Mouse (Mus musculus) layer of hippocampus, postnatal 10 days (tissue): ENCODE measurements around the gene Stx1b. TPM values are rescaled to one million over a fixed set of nuclear protein-coding genes. Genes with fewer than 3 reads are reported as not detected.

Source experiments
- DNase-seq, 2 experiments: peaks; one replicate each; pipeline ENCODE4 v3.0.0; 2021; ENCODE audit warnings: low spot score in 2 of 2
- total RNA-seq, 2 experiments: library from RNA; stranded (reverse); gene quantifications; 2 replicates each; pipeline ENCODE4 v1.2.3; 2021

Gene Stx1b
- total RNA-seq, 2 experiments from 2014 or later: 292 to 296 TPM

DNA sequence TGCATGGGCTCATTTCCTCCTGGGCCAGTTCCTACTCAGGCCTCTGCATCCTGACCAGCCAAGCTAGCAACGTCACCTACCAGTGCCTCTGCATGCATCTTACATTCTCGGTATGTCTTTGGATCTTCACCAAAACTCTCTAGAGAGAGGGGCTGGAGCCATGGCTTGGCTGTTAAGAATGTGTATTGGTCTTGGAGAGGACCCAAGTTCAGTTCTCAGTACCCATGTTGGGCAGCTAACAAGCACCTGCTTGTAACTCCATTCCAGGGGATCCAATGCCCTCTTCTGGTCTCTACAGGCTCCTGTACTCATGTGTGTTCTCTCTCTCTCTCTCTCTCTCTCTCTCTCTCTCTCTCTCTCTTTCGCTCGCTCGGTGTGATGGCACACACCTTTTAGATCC lies 6.6 kb downstream of the Stx1b start:
- no peak for DNase-seq

DNA sequence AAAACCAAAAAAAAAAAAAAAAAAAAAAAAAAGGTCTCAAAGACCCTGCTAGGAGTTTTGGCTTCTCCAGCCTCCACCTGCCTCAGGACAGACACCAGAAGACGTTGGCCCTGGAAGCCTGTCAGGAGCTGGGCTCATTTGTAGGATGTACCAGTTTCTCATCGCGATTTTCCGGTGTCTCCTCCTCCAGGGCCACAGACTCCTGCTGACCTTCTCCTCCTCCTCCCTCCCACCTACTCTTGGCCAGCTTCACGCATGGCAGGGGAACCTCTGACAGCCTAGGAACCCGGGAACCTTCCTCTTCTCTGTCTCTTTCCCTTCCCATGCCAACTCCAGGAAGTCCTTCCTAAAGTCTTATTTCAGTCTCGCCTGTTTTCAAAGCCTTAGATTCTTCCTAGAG lies 7.3 kb downstream of the Stx1b start:
- DNase-seq: no peak

DNA sequence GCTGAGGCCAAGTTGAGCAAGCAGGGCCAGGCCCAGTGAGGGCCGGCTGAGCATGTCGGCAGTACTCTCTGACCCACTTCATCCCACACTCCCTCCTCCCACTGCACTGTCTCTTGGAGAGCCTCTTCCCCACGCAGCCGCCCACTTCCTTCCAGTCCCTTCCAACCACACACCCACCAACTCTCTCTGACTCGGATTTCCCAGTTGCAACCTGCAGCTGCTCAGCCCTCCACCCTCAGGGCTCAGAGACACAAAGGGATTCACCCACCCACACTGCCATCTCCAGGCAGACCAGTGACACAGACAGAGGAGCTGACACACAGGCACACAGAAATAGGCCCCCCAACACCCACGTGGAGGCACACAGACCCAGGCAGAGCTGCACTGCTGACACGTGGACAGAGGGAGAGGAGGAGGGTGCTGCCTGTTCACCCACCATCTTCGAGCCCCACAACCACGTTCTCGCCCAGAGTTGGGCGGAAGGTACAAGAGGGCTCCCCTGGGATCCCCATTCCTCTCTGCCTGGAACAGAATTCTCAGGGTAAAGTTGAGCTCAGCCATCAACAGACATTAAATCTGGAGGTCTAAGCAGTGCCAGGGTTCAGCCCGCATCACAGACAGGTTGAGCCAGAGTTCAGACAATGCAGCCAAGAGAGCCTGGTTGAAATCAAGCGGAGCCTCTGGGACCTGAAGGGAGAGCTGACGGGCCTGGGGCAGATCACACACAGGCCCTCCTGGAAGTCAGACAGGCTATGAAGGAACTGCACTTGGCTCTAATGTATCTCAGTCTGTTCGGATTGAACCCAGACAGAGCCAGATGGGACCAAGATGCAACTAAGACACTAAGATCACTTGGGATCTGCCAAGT lies 8.2 kb downstream of the Stx1b start:
- DNase-seq: no peak

DNA sequence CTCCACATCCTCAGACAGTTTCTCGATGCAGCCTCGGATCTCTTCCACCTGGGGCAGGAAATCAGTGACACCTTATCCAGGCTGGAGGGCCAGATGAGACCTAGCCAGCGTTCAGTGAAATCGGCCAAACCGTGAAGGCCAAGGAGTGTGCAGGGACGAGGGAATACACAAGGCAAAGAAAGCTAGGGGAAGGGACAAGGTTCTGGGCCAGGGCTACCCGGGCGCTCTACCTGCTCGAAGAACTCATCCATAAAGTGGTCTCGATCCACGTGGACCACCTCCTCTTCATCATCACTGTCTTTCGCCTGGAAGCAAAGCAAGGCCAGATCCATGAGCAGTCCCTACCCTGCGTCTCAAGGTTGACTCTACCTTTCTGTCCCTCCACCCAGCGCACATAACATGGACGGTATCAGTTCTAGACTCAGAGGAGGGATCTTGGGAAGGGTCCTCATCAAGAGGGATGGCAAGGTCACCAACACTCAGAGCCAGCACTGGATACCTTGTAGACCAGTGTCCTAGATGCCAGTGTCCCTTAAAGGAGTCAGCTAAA lies 9.2 kb downstream of the Stx1b start:
- no peak for DNase-seq

DNA sequence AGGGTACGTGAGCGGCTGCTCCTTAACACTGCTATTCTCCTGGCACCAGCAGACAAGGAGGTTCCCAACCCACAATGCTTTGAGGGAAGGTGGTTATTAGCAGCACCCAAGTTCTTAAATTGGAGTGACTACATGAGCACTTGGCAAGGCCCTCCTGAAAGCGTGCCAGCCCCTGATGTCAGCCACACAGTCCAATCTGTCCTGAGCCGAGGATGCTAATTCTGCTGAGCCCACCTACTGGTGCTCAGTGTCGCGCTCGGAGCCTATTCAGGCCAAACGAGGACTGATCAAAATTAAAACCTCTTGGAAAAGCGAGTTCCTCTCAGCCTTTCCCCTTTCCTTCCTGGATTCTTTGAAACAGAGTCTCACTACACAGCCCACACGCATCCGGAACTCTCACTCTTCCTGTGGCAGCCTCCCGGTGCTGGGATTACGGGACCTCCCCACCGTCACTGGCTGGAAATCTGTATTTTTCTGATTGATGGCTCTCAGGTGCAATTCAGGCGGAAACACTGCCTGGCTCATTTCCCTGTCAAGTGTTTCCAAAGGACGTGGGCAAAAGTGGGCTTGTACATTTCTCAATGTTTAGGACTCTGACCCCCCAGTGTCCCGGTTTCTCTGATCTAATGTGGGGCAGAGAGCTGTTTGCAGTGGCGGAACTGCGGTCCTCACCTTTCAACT lies 10.0 kb downstream of the Stx1b start:
- peak; percentile 75 to 82 for DNase-seq

DNA sequence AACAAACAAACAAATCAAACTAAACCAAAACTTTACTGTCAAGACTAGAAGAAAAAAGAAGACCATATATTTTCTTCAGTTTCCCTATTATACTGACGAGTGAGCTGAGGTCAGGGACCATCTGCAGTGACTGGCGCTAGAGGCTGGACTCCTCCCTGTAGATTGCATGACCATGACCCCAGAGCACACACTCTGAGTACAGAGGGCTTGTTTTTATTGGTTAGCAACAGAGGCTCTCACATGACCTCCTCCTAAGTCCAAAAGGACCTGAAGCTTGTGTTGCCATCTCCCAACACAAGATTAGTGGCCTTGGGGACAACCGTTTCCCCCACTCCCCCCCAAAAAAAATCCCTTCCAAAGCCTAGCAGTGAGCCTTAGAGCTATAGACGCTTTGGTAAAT lies 10.5 kb downstream of the Stx1b start:
- DNase-seq: no peak

DNA sequence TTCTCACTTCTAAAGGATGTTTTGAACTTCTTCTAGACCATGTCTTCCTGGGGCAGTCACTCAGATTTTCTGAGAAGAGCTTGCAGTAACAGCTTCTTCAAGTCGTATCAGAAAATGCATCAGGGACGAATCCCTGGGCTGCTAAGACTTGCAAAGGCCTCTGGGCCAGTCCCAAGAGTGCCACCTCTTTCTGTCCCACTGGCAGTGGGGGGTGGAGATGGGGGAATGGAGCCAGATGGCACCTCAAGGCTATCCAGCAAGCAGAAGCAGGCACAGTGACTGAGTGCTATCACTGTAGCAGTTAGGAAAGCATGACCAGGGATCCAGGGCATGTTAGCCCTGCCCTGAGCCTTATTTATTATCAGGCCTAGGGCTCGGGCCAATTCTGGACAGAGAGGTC lies 12.1 kb downstream of the Stx1b start:
- DNase-seq: no peak

DNA sequence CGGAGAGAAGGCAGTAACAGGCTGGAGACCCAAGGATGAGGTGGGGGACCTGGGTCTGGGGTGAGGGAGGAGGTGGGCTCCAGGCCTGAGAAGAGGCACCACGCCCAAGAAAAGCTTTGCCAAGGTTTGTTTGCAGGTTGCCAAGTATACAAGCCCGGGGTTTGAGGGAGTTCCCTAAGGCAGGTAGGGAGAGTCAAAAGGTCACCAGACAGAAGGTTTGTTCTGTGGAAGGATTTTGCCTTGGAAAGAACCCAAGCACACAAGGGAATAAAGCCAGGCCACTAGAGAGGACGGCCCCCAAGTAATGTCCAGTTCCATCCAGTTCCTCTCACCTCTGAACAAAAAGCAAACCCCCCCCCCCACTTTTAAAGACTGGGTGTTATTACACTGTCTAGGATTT lies 13.1 kb downstream of the Stx1b start:
- DNase-seq: no peak

DNA sequence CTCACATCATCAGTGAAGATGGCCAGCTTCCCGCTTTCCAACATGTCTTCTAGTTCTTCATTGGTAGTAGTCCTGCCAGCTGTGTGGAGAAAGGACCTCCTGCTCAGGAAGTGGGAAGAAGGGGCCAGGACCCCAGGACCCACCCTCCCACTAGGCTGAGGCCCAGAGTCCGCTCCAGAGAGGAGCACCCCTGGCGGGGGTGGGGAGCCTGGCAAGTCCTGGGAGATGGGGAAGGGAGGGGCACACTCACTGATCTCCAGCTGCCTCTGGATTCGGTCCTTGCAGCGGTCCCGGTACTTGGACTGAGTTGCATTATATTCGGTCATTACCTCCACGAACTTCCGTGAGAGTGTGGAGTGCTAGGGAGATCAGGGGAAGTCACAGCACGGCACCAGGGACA lies 13.7 kb downstream of the Stx1b start:
- DNase-seq: no peak

DNA sequence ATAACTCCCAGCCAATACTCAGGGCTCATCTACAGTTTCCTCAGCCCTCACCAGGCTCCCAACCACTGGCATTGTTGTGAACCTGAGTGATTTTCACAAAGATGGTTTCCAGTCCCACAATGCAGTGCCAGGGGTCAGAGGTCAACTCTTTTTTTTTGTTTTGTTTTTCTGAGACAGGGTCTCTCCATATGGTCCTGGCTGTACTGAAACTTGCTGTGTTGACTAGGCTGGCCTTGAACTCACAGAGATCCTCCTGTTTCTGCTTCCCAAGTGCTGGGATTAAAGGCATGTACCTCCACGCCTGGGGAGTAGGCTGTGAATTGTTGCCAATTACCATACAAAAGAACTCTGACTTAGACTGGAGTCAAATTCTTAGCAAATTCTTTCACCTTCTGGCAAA lies 14.5 kb downstream of the Stx1b start:
- DNase-seq: no peak

DNA sequence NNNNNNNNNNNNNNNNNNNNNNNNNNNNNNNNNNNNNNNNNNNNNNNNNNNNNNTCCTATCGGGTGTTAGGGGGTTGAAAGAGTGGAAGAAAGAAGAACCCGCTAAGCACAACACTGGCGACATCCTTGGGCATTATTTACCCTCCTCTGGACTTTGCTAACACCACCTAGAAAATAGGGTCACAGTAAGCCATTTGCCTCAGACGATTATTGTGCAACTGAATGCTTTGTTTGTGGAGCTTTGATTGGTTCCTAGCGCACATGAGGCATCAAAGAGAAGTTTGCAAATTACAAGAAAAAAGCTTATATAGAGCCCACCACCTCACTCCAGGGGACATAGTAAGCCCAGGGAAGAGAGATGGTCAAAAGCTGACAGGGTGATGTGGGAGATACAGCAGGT lies 15.5 kb downstream of the Stx1b start:
- no peak for DNase-seq

DNA sequence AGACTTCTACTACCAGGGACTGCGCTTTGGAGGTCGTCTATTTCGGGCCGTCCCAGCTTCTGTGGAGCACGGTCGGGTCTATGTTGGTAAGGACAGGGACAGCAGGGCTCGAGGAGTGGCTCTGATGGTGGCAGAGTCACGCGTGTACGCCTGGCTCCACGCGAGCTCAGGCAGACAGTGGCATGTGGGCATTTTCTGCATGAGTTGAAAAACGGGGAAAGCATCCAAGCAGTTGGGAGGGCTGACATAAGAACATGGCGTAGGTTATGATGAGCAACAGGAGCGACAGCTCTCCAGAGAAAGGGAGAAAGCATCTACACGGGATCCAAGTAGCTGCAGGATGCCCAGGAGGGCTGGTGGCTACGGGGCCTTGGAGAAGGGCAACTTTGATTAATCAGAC lies 22.0 kb downstream of the Stx1b start:
- DNase-seq: no peak

DNA sequence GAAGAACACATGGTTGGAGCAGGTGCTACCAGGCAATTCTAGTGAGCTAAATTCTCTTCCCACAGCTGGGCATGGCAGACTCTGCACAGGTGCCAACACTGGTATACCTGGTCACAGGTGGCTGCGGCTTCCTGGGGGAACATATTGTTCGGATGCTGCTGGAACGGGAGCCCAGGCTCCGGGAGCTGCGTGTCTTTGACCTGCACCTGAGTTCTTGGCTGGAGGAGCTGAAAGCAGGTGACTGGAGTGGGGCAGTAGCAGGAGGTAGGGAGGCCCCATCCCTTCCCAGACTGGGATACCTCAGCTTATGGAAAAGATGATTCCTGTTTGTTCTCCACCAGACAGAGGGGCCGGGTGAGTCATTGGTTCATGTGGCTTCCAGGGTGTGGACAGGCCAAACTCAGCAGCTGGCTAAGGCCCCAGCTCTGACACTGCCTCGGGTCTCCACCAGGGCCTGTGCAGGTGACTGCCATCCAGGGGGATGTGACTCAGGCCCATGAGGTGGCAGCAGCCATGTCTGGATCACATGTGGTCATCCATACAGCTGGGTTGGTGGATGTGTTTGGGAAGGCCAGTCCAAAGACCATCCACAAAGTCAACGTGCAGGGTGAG lies 23.2 kb downstream of the Stx1b start:
- DNase-seq: no peak

DNA sequence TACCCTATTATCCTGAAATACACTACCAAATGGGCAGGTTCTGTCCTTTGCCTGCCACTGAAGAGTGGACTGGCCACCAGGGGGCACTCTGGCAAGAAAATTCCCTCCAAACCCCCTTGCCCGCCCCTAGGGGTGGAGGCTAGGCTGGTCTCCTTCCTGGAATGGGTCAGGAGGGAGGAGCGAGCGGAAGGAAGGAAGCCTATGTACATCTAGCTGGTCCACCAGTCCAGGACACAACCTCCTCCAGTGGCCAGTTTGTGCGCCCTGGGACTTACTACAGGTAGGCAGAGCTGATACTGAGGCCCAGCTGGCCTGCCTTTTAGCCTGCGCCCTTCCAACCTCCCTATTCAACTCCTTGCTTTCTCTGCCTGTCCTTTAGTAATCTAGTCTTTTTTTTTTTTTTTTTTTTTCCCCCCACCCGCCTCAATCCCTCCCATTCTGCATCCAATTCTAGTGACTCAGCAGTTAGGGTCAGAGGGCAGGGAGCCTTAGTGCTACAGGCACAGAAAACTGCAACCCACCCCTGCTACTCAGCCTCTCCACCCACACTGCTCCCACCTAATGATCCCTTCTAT lies 23.8 kb downstream of the Stx1b start, which contains the start of gene Hsd3b7:
Hsd3b7 (plus strand) TSS at position 170 of the 575 bp plus-strand sequence.
- peak; percentile 94 to 96 for DNase-seq

DNA sequence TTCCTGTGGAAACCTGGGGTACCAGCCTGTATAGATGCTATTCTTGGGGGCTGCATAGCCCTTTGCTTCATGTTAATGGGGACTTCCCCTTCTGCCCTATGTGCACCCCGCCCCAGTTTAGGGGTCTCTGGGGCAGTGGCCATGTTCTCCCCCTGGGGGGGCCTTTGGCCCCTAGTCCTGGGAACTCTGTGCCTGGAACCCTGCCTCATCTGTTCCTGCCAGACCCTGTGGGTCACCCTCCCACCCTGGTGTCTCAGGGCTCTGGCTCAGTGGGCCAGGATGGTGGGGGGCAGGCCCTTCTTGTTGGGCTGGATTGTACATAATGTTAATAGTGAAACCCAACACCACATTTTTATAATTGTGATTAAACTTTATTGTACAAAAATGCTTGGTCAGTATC lies 24.6 kb downstream of the Stx1b start:
- DNase-seq: no peak

DNA sequence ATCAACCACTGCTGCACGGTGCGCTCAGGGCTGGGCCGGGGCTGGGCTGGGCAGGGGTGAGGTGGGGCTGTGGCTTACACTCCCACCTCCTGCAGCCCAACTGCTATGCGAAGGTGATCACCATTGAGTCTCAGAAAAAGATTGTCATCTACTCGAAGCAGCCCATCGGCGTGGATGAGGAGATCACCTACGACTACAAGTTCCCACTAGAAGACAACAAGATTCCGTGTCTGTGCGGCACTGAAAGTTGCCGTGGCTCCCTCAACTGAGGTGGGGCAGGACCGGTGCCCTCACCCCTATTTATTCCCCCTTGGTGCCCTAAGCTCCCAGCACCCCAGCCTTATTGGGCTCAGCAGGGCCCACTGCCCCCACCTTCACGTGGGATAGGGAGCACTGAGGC lies 25.1 kb downstream of the Stx1b start:
- no peak for DNase-seq

DNA sequence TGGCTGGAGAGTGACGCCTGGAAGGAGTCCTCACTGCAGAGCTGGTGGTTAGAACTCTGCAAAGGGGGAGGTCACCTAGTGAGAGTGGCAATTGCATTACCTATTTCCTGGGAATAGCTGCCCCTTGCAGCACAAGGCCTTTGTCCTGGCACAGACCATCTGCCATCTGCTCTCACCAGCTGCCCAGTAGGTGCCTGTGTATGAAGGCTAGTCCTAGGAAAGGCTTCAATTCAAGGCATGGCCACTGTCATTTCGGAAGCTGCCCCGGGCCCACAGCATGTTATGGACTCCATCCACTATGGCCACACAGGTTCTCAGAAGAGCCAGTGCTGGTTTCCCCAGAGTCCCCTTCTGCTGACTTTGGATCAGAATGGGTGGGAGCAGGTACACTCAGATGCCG lies 25.8 kb downstream of the Stx1b start:
- no peak for DNase-seq

DNA sequence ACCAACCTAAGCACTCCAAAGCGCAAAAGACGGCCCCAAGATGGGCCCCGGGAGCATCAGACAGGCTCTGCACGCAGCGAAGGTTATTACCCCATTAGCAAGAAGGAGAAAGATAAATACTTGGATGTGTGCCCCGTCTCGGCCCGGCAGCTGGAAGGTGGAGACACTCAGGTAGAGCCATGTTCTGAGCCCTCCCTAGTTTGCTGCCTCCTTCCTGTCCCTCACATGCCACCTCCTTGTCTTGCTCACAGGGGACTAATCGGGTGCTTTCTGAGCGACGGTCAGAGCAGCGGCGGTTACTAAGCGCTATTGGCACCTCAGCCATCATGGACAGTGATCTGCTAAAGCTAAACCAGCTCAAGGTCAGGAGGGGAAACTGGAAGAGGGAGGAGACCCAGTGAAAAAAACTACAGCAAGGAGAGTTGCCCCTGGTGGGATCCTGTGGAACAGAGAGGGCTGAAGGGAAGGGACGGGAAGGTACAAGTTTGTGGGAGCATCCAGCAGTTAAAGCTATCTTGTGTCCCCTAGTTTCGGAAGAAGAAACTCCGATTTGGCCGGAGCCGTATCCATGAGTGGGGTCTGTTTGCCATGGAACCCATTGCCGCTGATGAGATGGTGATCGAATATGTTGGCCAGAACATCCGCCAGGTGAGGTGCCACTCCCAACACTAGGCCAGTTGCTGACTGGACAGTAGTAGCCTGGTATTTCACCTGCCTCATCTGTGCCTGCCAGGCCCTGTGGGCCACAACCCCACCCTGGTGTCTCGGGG lies 27.1 kb downstream of the Stx1b start:
- DNase-seq: no peak

DNA sequence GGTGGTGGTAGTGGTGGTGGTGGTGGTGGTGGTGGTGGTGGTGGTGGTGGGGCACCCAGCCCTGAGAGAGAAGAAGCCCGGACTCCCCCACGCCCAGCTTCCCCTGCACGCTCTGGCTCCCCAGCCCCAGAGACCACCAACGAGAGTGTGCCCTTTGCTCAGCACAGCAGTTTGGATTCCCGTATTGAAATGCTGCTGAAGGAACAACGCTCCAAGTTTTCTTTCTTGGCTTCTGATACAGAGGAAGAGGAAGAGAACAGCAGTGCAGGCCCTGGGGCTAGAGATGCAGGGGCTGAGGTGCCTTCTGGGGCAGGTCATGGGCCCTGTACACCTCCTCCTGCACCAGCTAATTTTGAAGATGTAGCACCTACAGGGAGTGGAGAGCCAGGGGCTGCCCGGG lies 39.0 kb downstream of the Stx1b start, which contains the start of gene Gm49388:
Gm49388 (plus strand) TSS at position 301 of the 400 bp plus-strand sequence.
- DNase-seq: no peak

DNA sequence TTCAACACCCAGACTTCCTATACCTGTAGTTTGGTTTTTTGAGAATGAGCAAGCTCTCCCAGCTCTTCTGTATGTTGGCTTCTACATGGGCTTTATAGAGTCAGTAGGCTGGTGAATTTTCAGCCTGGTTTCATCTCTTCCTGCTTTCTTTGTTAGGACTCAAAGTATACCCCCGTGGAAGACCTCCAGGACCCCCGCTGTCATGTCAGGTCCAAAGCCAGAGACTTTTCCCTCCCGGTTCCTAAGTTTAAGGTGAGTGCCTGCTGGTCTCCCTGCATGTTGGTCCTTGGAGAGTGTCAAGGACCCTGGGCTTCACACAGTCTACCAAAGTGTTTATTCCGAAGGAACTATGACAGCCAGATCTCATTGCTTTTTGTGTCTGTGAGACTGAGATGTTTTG lies 46.0 kb downstream of the Stx1b start:
- no peak for DNase-seq
